Mouse (Mus musculus): ENCODE measurements around the gene Rasal2. TPM values are rescaled to one million over a fixed set of nuclear protein-coding genes. Genes with fewer than 3 reads are reported as not detected.

Gene Rasal2
- total RNA-seq, 4 experiments from 2014 or later, result 15.1 to 25.1 (median 20.3) TPM

GRCm38 (mm10) chr1:157439101-157439500, 26.7 kb upstream of the Rasal2 start:
- no peak for DNase-seq

- no peak for DNase-seq
Observed at GRCm38 (mm10) chr1:157438290-157438689, 25.9 kb upstream of the Rasal2 start.

- no peak for DNase-seq
Observed at GRCm38 (mm10) chr1:157435926-157436325, 23.5 kb upstream of the Rasal2 start.

GRCm38 (mm10) chr1:157434404-157434803, 22.0 kb upstream of the Rasal2 start:
- no peak for DNase-seq

GRCm38 (mm10) chr1:157433316-157433715, 20.9 kb upstream of the Rasal2 start:
- DNase-seq, result no peak

GRCm38 (mm10) chr1:157428366-157428765, 16.0 kb upstream of the Rasal2 start:
- DNase-seq, result no peak

- DNase-seq, result no peak
Observed at GRCm38 (mm10) chr1:157427604-157428003, 15.2 kb upstream of the Rasal2 start.

- no peak for DNase-seq
Observed at GRCm38 (mm10) chr1:157426933-157427332, 14.5 kb upstream of the Rasal2 start.

- DNase-seq, result no peak
Observed at GRCm38 (mm10) chr1:157425741-157426427, 13.5 kb upstream of the Rasal2 start.

- no peak for DNase-seq
Observed at GRCm38 (mm10) chr1:157417861-157418260, 5.5 kb upstream of the Rasal2 start.

GRCm38 (mm10) chr1:157417414-157417813, 5.0 kb upstream of the Rasal2 start:
- DNase-seq, result no peak

- DNase-seq, result no peak
Observed at GRCm38 (mm10) chr1:157416628-157417027, 4.2 kb upstream of the Rasal2 start.

GRCm38 (mm10) chr1:157415771-157416170, 3.4 kb upstream of the Rasal2 start:
- no peak for DNase-seq

- DNase-seq, result peak; percentile 62
Observed at GRCm38 (mm10) chr1:157411711-157412380, 549 bp downstream of the Rasal2 start.

- DNase-seq, result no peak
Observed at GRCm38 (mm10) chr1:157411341-157411710, 1.1 kb downstream of the Rasal2 start.

GRCm38 (mm10) chr1:157410937-157411336, 1.5 kb downstream of the Rasal2 start:
- no peak for DNase-seq

GRCm38 (mm10) chr1:157409648-157410047, 2.7 kb downstream of the Rasal2 start:
- DNase-seq, result no peak

- DNase-seq, result no peak
Observed at GRCm38 (mm10) chr1:157388027-157388426, 24.4 kb downstream of the Rasal2 start.

- DNase-seq, result no peak
Observed at GRCm38 (mm10) chr1:157380694-157381093, 31.7 kb downstream of the Rasal2 start.

GRCm38 (mm10) chr1:157370397-157370796, 42.0 kb downstream of the Rasal2 start:
- DNase-seq, result no peak

GRCm38 (mm10) chr1:157368316-157368715, 44.1 kb downstream of the Rasal2 start:
- no peak for DNase-seq

- DNase-seq, result no peak
Observed at GRCm38 (mm10) chr1:157346661-157347060, 65.7 kb downstream of the Rasal2 start.

GRCm38 (mm10) chr1:157343519-157343918, 68.9 kb downstream of the Rasal2 start:
- DNase-seq, result no peak

GRCm38 (mm10) chr1:157334834-157335233, 77.6 kb downstream of the Rasal2 start:
- no peak for DNase-seq

Measured in adrenal gland, adult 8-10 months (tissue).